Mouse (Mus musculus) left cerebral cortex, adult 18-20 months (tissue): ENCODE data around the gene Tprgl. TPM values are rescaled to one million over a fixed set of nuclear protein-coding genes. Genes with fewer than 3 reads are reported as not detected.

Source experiments
- DNase-seq, 2 experiments: peaks; one replicate each; pipeline ENCODE4 v3.0.0; 2021 to 2022; ENCODE audit warnings: low spot score in 2 of 2, mixed read lengths in 1 of 2
- total RNA-seq, 2 experiments: library from RNA; stranded (reverse); gene quantifications; 2 replicates each; pipeline ENCODE4 v1.2.3; 2021

Gene Tprgl
- total RNA-seq, 2 experiments from 2014 or later = 172 to 194 TPM

- DNase-seq = no peak
These were observed 38.1 kb downstream of the Tprgl start for GRCm38 (mm10) chr4:154122374-154122773.

GRCm38 (mm10) chr4:154121800-154122199 lies 38.7 kb downstream of the Tprgl start:
- DNase-seq = no peak

DNA sequence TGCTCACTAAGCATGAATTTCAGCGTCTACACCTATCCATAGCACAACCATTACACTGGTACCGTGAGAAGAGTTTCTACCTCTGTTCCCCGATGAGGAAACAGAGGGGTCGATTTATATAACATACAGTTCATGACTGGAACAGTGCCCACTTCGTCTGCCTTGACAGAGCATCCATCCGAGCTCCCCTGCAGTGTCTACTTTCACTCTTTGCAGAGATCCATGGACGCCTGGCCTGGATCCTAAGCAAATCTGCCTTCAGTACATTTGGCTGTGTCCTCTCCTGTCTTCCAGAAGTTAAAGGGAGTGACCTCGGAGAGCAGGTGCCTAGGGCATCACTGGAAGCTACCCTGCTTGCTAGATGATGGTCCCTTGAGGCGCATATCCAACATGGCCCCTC lies 41.3 kb downstream of the Tprgl start:
- no peak for DNase-seq

DNA sequence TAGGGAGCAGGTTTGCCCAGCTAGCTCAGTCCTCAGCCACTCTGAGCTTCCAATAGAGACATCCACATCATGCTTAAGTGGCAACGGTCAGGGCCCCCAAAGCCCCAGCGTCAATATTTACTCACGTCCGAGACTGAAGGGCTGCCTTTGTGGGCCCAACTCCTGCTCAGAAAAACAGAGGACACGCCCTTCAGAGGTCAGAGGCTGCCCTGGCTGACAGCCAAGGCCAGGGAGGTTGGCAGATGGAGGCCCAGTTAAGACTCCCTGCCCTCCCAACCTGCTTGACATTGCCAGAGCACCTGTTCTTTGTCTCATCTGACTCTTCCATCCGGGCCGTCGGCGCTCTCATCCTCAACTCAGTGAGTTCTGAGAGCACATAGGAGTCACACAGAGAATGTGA lies 41.7 kb downstream of the Tprgl start:
- DNase-seq = no peak

- DNase-seq = no peak
These were observed 44.0 kb downstream of the Tprgl start for GRCm38 (mm10) chr4:154116421-154116820.

DNA sequence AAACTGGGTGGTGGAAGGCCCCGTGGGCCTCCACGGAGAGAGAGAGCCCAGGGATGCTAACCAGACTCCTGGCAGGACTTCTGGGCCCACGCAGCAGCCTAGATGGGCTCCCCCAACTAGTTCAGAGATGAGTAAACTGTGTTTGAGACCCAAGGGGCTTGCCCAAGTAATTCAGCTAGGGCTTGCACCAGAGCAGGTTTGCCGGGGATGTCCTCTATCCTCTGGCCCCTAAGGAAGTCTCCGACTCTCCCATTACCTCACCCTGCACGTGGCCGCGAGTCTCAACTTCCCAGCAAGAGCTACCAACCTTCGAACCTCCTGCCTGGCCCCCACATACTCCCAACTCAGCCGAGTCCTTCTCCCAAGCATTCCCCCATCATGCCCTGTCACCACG lies 50.6 kb downstream of the Tprgl start:
- DNase-seq = no peak

DNA sequence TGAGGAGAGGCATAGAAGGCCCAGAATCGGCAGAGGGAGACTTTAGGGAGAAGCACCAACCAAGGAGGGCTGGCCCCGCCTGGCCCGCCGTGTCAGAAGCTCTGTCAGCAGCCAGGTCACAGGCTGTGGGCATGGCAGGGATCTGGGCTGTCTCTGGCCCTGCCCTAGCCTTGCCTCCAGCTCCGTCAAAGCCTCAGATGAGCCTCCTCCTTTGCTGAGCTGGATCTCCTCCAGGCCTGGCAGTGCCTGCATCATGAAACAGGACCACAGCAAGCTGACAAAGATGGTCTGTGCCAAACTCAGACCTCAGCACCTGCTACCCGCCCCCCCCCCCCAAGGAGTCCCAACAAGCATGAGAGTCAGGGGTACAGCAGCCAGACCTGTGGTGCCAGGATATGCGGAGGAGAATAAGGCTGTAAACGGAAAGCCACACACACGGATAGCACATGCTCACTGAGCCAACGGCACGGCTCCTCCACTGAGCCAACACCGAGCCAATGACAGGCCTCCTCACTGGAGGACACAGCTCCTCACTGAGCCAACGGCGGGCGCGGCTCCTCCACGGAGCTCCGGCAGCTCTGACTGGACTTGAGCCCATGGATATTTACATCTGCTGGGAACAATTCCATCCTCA lies 51.1 kb downstream of the Tprgl start:
- DNase-seq = peak; percentile 47 to 55

Other genes with a start within 250 kb of the Tprgl start
- gene A430005L14Rik, start 203.4 kb downstream of the Tprgl start, total RNA-seq = 10 to 100 TPM; 25.3 to 25.6 TPM
- gene Dffb, start 185.5 kb downstream of the Tprgl start, total RNA-seq = 10 to 100 TPM; 12.7 to 14.8 TPM
- 10 to 100 TPM; 33.2 to 33.9 TPM for gene Cep104, start 185.5 kb downstream of the Tprgl start, total RNA-seq
- 10 to 100 TPM; 59.7 to 69.2 TPM for gene Lrrc47, start 148.9 kb downstream of the Tprgl start, total RNA-seq
- 10 to 100 TPM; 10.0 to 15.0 TPM for gene Smim1, start 134.4 kb downstream of the Tprgl start, total RNA-seq
- not detected for gene Ccdc27, start 118.0 kb downstream of the Tprgl start, total RNA-seq
- under 1 TPM; 0.26 to 0.86 TPM for gene Trp73, start 20.5 kb downstream of the Tprgl start, total RNA-seq
- gene Wrap73, start 18.3 kb downstream of the Tprgl start, total RNA-seq = 10 to 100 TPM; 31.3 to 34.8 TPM
- 1 to 10 TPM; 2.5 to 5.0 TPM for gene Megf6, start 10.1 kb upstream of the Tprgl start, total RNA-seq
- 1 to 10 TPM; 1.2 TPM for gene Arhgef16, start 141.0 kb upstream of the Tprgl start, total RNA-seq
- gene B230104I21Rik, start 175.5 kb upstream of the Tprgl start, total RNA-seq = not detected